Comparison of ENCODE assay signal across 15 mouse cellular contexts in the genomic region with DNA sequence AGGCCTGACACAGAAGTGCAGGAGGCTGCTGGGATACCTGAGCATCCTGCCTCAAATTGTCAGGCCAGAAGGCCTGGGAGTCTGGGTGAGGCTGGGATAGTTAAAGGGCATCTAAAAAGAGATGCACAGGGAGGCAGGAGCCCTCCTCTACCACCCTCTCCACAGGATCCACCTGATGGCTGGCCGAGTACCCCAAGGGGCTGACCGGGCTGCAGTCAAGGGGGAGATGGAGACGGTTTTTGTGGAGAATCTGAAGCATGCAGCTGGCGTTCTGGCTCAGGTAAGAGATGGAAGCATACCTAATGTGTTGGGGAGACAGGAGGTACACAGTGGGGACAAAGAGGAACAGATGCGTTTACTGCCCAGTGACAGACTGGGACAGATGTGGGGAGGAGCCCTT.
"Had no signal": no experiment of that assay in that cellular context is flagged by ENCODE, and none has a peak within 500 bp of the region (broad histone marks: within the 10 kb centered on the region; RNA-seq: fewer than 3 reads in every experiment).

No protein-coding gene starts in this region.

- ATAC-seq: liver, postnatal 0 days; lung, postnatal 0 days; midbrain, embryonic 13.5 days had no signal

- H3K27ac ChIP-seq: layer of hippocampus, adult 2 months; limb, embryonic 15.5 days; liver, embryonic 14.5 days had no signal

- DNase-seq: kidney, postnatal 25 days; layer of hippocampus, adult 9-11 months; liver, postnatal 0 days; lung, embryonic 14.5 days; retina, postnatal 1 day; right cerebral cortex, postnatal 25 days; spleen, adult 18-20 months; thymus, postnatal 25 days had no signal

- H3K9me3 ChIP-seq: limb, embryonic 12.5 days; limb, embryonic 15.5 days; midbrain, embryonic 13.5 days; stomach, embryonic 15.5 days had no signal

- H3K9ac ChIP-seq: limb, embryonic 15.5 days; liver, embryonic 14.5 days; liver, postnatal 0 days; midbrain, embryonic 13.5 days; stomach, embryonic 15.5 days had no signal

- H3K4me3 ChIP-seq: layer of hippocampus, adult 2 months; stomach, embryonic 15.5 days had no signal

- H3K27me3 ChIP-seq: limb, embryonic 12.5 days; limb, embryonic 15.5 days; midbrain, embryonic 13.5 days; stomach, embryonic 15.5 days had no signal
